Mouse (Mus musculus): ENCODE data around the gene Dhrs13. TPM values are rescaled to one million over a fixed set of nuclear protein-coding genes. Genes with fewer than 3 reads are reported as not detected.

Dhrs13 gene
- total RNA-seq, 2 experiments from 2014 or later = 0.74 to 1.1 TPM

- intact Hi-C loops (cut with DNase I) = no loop called here
- H3K4me3 ChIP-seq = no peak overlapping the region
- no peak overlapping the region for H3K27ac ChIP-seq
- TF ChIP-seq CTCF (IDR thresholded peaks at IDR 0.05) = no peak
- no peak for DNase-seq
Measured at GRCm38 (mm10) chr11:78074277-78074652, 42.2 kb downstream of the Dhrs13 start.

GRCm38 (mm10) chr11:78074666-78075065 is 42.6 kb downstream of the Dhrs13 start:
- intact Hi-C loops (cut with DNase I) = no loop called here
- no peak overlapping the region for H3K27ac ChIP-seq
- TF ChIP-seq CTCF (IDR thresholded peaks at IDR 0.05) = no peak
- no peak overlapping the region for H3K4me3 ChIP-seq
- no peak for DNase-seq

GRCm38 (mm10) chr11:78079961-78080921 is 48.2 kb downstream of the Dhrs13 start, which contains the start of gene Eral1:
Gene Eral1 (minus strand): TSS chr11:78080383.
- TF ChIP-seq CTCF (IDR thresholded peaks at IDR 0.05) = 0 out of 2 replicates have a peak, but pooled peaks have one; percentile 8
- peak; percentile 88 for DNase-seq
- intact Hi-C loops (cut with DNase I) = no loop called here
- Histone ChIP-seq H3K27ac (peak within 1 kb of the TSS; percentile 86), H3K4me3 (peak within 1 kb of the TSS; percentile 97)

GRCm38 (mm10) chr11:78083595-78083994 is 51.5 kb downstream of the Dhrs13 start:
- no peak overlapping the region for H3K27ac ChIP-seq
- no peak for TF ChIP-seq CTCF (IDR thresholded peaks at IDR 0.05)
- DNase-seq = no peak
- no peak overlapping the region for H3K4me3 ChIP-seq
- intact Hi-C loops (cut with DNase I) = no loop called here

- Histone ChIP-seq H3K27ac (no peak overlapping the region), H3K4me3 (no peak overlapping the region)
- intact Hi-C loops (cut with DNase I) = no loop called here
- no peak for DNase-seq
- TF ChIP-seq CTCF (IDR thresholded peaks at IDR 0.05) = no peak
Measured at GRCm38 (mm10) chr11:78086925-78087479, 54.9 kb downstream of the Dhrs13 start.

Small RNA genes lying within 50 kb of the gene (microRNA-seq; reads per million reads assigned to microRNA genes)
- gene Mir144 (138 reads per million, percentile 49 among the genes with 10 or more reads in this experiment), gene Mir451a (not detected), gene Mir451b (not detected)

Other genes starting within 250 kb of the Dhrs13 start
- not detected for gene Gm10277, start 244.5 kb upstream of the Dhrs13 start, total RNA-seq (2021)
- gene Pipox, start 138.2 kb upstream of the Dhrs13 start, total RNA-seq (2021) = not detected
- under 1 TPM in 1 of 2 experiments, not detected in 1; 0.25 TPM for gene Sez6, start 101.5 kb upstream of the Dhrs13 start, total RNA-seq (2021)
- 10 to 100 TPM; 15.0 to 15.8 TPM for gene Phf12, start 49.5 kb upstream of the Dhrs13 start, total RNA-seq (2021)
- gene Flot2, start 5.7 kb downstream of the Dhrs13 start, total RNA-seq (2021) = 10 to 100 TPM; 46.0 to 49.8 TPM
- 10 to 100 TPM; 18.8 to 26.2 TPM for gene Eral1, start 48.1 kb downstream of the Dhrs13 start, total RNA-seq (2021)
- gene Fam222b, start 62.4 kb downstream of the Dhrs13 start, total RNA-seq (2021) = 1 to 10 TPM; 7.1 to 7.9 TPM
- 1 to 10 TPM; 2.1 to 2.8 TPM for gene Traf4, start 133.3 kb downstream of the Dhrs13 start, total RNA-seq (2021)
- under 1 TPM; 0.36 to 0.75 TPM for gene Nek8, start 144.4 kb downstream of the Dhrs13 start, total RNA-seq (2021)
- gene Tlcd1, start 144.4 kb downstream of the Dhrs13 start, total RNA-seq (2021) = 1 to 10 TPM; 1.3 to 1.7 TPM
- 100 to 1,000 TPM; 760 to 970 TPM for gene Rpl23a, start 151.3 kb downstream of the Dhrs13 start, total RNA-seq (2021)
- 1 to 10 TPM; 3.3 to 4.6 TPM for gene Rab34, start 156.2 kb downstream of the Dhrs13 start, total RNA-seq (2021)
- gene Proca1, start 161.1 kb downstream of the Dhrs13 start, total RNA-seq (2021) = under 1 TPM in 1 of 2 experiments, not detected in 1; 0.81 TPM
- 10 to 100 TPM; 47.3 to 48.0 TPM for gene Sdf2, start 213.5 kb downstream of the Dhrs13 start, total RNA-seq (2021)
- 10 to 100 TPM; 30.3 to 33.7 TPM for gene Supt6, start 213.7 kb downstream of the Dhrs13 start, total RNA-seq (2021)
- 100 to 1,000 TPM; 221 to 231 TPM for gene 2610507B11Rik, start 229.5 kb downstream of the Dhrs13 start, total RNA-seq (2021)

All from gastrocnemius, adult 2 months (tissue).